Mouse (Mus musculus) heart, embryonic 10.5 days (tissue): ENCODE results near the gene Bola2. TPM values are rescaled to one million over a fixed set of nuclear protein-coding genes. Genes with fewer than 3 reads are reported as not detected.
"Not testable (repeated sequence)": the region's sequence is repeated elsewhere in the genome, so short reads cannot be mapped to it uniquely, and the experiment has no call there.

Source experiments
- DNase-seq: peaks from one replicate; pipeline ENCODE4 v3.0.0-alpha.2; 2017; ENCODE audit warnings: low spot score
- H3K27ac ChIP-seq: fragments of 300-500 bp; sonication (generic); 2 replicates; pipeline ENCODE4 v1.5.1; 2016; ENCODE audit warnings: mild to moderate bottlenecking
- H3K27me3 ChIP-seq: fragments of 300-500 bp; sonication (generic); 2 replicates; pipeline ENCODE4 v1.6.1; 2016; ENCODE audit warnings: mild to moderate bottlenecking; ENCODE audit not compliant: poor library complexity, insufficient read depth, severe bottlenecking
- H3K36me3 ChIP-seq: fragments of 300-500 bp; sonication (generic); 2 replicates; pipeline ENCODE4 v1.6.1; 2016; ENCODE audit warnings: mild to moderate bottlenecking, moderate library complexity
- H3K4me1 ChIP-seq: fragments of 300-500 bp; sonication (generic); 2 replicates; pipeline ENCODE4 v1.6.1; 2016; ENCODE audit warnings: mild to moderate bottlenecking
- H3K4me3 ChIP-seq: fragments of 300-500 bp; sonication (generic); 2 replicates; pipeline ENCODE4 v1.5.1; 2016; ENCODE audit warnings: mild to moderate bottlenecking, moderate library complexity
- H3K9me3 ChIP-seq: fragments of 300-500 bp; sonication (generic); 2 replicates; pipeline ENCODE4 v1.6.1; 2016; ENCODE audit warnings: mild to moderate bottlenecking, moderate library complexity
- WGBS: fragments of 180-500 bp; shearing (Covaris S2); methylation state at CpG from one replicate; pipeline ENCODE4 v1.1.7; 2016; 5-methylcytosine and 5-hydroxymethylcytosine counted together
- polyA plus RNA-seq: library from polyadenylated mRNA; unstranded; fragments of >200 nt; fragmentation: Nextera tagmentation; extraction: Ambion mirVana; gene quantifications from 2 replicates; pipeline ENCODE4 v1.2.1, GENCODE M21; 2016

Gene Bola2
- polyA plus RNA-seq, 1 experiment from 2014 or later, result 159 TPM

- H3K4me3 ChIP-seq, result no peak overlapping the region
- H3K9me3 ChIP-seq, result no peaks in the 10 kb centered on the region
- H3K4me1 ChIP-seq, result no peaks in the 10 kb centered on the region
- no peak for DNase-seq
- H3K27me3 ChIP-seq, result no peaks in the 10 kb centered on the region
- no peak overlapping the region for H3K27ac ChIP-seq
- 85% methylated on average over 3 of the region's 3 CpGs for WGBS
- peaks cover 51% of the 10 kb centered on the region for H3K36me3 ChIP-seq
These were observed 25.0 kb upstream of the Bola2 start for GRCm38 (mm10) chr7:126670152-126670551.

GRCm38 (mm10) chr7:126672111-126672510 lies 23.1 kb upstream of the Bola2 start:
- WGBS, result 92% methylated on average over 9 of the region's 9 CpGs
- Histone ChIP-seq H3K4me3 (no peak overlapping the region), H3K27me3 (no peaks in the 10 kb centered on the region), H3K4me1 (peaks cover 3% of the 10 kb centered on the region; the same call in 1 of the 2 replicates), H3K36me3 (peaks cover 38% of the 10 kb centered on the region), H3K9me3 (no peaks in the 10 kb centered on the region), H3K27ac (no peak overlapping the region)
- no peak for DNase-seq

GRCm38 (mm10) chr7:126675104-126675503 lies 20.1 kb upstream of the Bola2 start:
- no peaks in the 10 kb centered on the region for H3K27me3 ChIP-seq
- 93% methylated on average over 8 of the region's 8 CpGs for WGBS
- H3K4me1 ChIP-seq, result peaks cover 3% of the 10 kb centered on the region; the same call in 1 of the 2 replicates
- peaks cover 38% of the 10 kb centered on the region for H3K36me3 ChIP-seq
- no peak overlapping the region for H3K27ac ChIP-seq
- no peak for DNase-seq
- no peak overlapping the region for H3K4me3 ChIP-seq
- H3K9me3 ChIP-seq, result no peaks in the 10 kb centered on the region

GRCm38 (mm10) chr7:126676207-126676606 lies 19.0 kb upstream of the Bola2 start, which contains the start of gene Sult1a1:
TSS of gene Sult1a1 (minus strand) at chr7:126676432.
- 63% methylated on average over 1 of the region's 1 CpGs for WGBS
- DNase-seq, result no peak
- H3K4me3 ChIP-seq, result no peak within 1 kb of the TSS
- no peak within 1 kb of the TSS for H3K27ac ChIP-seq
- H3K36me3 ChIP-seq, result peaks cover 33% of the 10 kb centered on the region
- peaks cover 3% of the 10 kb centered on the region; the same call in 1 of the 2 replicates for H3K4me1 ChIP-seq
- no peaks in the 10 kb centered on the region for H3K27me3 ChIP-seq
- no peaks in the 10 kb centered on the region for H3K9me3 ChIP-seq

DNA sequence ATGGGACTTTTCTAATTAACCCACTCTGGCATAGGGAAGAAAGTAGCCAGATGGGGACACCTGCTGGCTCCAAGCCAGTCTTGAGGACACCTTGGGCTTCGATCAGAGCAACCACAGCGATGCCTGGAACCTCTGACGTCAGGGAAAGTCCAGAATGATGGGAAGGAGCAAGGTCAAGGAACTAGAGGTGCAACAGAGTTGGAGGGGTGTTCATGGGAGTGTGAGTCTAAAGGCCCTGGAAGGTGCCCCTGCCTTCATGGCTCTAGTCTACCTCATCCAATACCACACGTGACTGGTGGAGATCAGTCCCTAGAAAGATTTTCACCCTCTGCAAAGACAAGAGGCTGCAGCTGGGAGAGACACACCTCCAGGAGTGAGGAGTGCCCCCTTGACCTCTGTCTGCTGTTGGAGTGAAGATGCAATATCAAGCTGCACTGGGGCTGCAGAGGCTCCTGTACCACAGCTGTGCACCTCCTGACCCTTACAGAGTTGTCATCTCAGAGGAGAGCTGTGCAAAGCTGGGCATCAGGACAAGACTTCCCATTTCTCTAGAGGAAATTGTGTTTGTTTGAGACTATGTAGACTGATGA lies 18.5 kb upstream of the Bola2 start:
- H3K9me3 ChIP-seq, result no peaks in the 10 kb centered on the region
- H3K4me3 ChIP-seq, result no peak overlapping the region
- WGBS, result 82% methylated on average over 4 of the region's 4 CpGs
- H3K4me1 ChIP-seq, result peaks cover 3% of the 10 kb centered on the region; the same call in 1 of the 2 replicates
- H3K36me3 ChIP-seq, result peaks cover 28% of the 10 kb centered on the region
- no peak for DNase-seq
- no peak overlapping the region for H3K27ac ChIP-seq
- no peaks in the 10 kb centered on the region for H3K27me3 ChIP-seq

DNA sequence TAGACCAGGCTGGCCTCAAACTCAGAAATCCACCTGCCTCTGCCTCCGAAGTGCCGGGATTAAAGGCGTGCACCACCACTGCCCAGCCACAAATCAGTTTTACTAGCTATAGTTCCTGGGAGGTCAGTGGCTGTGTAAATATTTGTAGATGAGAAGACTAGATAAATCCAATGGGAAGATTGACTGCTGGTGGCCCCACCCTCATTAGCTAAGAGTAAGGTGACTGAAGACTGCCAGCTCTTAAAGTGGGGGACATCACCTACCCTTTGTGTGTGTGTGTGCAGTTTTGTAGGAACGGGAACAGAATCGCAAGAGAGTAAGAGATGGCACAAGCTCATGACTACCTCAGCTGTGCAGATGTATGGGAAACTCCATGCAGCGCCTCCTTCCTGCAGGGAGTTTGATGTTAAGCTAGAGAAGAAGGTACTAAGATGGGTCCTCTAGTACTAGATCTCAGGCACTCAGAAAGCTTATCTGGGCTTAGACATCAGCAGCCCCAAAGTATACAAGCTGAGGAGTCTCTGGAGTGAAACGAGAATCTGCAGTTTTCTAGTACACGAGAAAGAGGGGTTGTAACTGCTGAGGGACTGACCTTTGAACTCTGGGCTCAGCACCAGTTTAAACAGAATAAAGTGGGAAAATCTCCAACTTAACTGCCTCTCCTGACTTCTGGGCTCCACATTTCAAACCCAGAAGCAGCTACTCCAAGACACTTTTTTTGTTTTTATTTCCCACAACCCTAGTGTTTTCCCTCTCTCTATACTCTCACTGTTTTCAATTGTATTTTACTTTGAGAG lies 16.5 kb upstream of the Bola2 start:
- Histone ChIP-seq H3K9me3 (no peaks in the 10 kb centered on the region), H3K4me1 (peaks cover 3% of the 10 kb centered on the region; the same call in 1 of the 2 replicates), H3K4me3 (no peak overlapping the region), H3K27ac (no peak overlapping the region), H3K27me3 (no peaks in the 10 kb centered on the region), H3K36me3 (peaks cover 10% of the 10 kb centered on the region; the same call in 1 of the 2 replicates)
- WGBS, result 77% methylated on average over 8 of the region's 8 CpGs
- no peak for DNase-seq

GRCm38 (mm10) chr7:126679683-126680082 lies 15.5 kb upstream of the Bola2 start:
- 89% methylated on average over 5 of the region's 5 CpGs for whole genome bisulfite sequencing
- Histone ChIP-seq H3K36me3 (peaks cover 6% of the 10 kb centered on the region; the same call in 1 of the 2 replicates), H3K9me3 (no peaks in the 10 kb centered on the region), H3K4me1 (peaks cover 3% of the 10 kb centered on the region; the same call in 1 of the 2 replicates), H3K4me3 (no peak overlapping the region), H3K27ac (no peak overlapping the region), H3K27me3 (no peaks in the 10 kb centered on the region)
- DNase-seq, result no peak

GRCm38 (mm10) chr7:126681221-126681620 lies 14.0 kb upstream of the Bola2 start:
- Histone ChIP-seq H3K9me3 (no peaks in the 10 kb centered on the region), H3K4me3 (no peak overlapping the region), H3K36me3 (0 out of 2 replicates have a peak, but pooled peaks cover 3% of the 10 kb centered on the region), H3K4me1 (peaks cover 1% of the 10 kb centered on the region; the same call in 1 of the 2 replicates), H3K27ac (no peak overlapping the region), H3K27me3 (no peaks in the 10 kb centered on the region)
- WGBS, result 93% methylated on average over 5 of the region's 5 CpGs
- no peak for DNase-seq

DNA sequence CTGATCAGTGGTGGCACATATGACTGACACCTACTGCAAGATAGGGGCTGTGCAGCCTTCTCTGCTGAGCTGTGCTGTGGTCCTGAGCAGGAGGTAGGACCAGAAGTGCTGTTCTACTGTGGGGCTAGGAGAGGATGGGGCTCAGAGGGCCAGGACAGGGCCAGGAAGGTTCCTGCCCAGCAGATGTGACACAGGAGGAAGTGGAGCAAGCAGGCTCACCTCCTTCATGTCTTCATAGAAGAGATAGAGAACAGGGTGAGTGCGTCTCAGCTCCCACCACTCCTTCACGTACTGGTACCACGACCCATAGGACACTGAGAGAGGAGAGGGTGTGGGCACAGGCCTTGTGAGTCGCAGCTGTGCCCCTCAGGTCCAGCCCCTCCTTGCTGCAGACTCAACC lies 7.0 kb upstream of the Bola2 start:
- not testable (repeated sequence) for H3K27me3 ChIP-seq, DNase-seq, H3K27ac ChIP-seq, H3K4me3 ChIP-seq, H3K9me3 ChIP-seq
- H3K4me1 ChIP-seq, result peaks cover 15% of the 10 kb centered on the region
- WGBS, result 71% methylated on average over 4 of the region's 4 CpGs
- H3K36me3 ChIP-seq, result peaks cover 27% of the 10 kb centered on the region

DNA sequence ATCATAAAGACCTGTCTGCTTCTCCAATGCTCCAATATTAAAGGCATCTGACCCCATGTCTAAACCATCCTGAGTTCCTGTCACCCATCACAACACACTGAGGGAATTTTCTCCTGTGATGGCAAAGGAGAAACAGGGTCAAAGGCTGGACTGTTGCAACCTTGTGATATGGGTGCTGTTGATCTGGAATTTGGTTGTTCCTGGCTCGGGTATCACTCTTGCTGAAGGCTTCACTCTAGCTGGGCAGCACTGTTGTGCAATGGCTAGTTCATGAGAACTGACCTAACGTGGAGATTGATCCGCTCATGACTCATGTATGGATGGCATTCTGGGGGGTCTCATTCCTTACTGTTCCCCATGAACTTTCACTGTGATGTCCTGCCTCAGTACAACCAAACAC lies 6.2 kb upstream of the Bola2 start:
- no peak for DNase-seq
- WGBS, result 77% methylated on average over 3 of the region's 3 CpGs
- Histone ChIP-seq H3K27me3 (no peaks in the 10 kb centered on the region), H3K9me3 (no peaks in the 10 kb centered on the region), H3K4me1 (peaks cover 15% of the 10 kb centered on the region), H3K27ac (no peak overlapping the region), H3K4me3 (no peak overlapping the region), H3K36me3 (peaks cover 27% of the 10 kb centered on the region)

GRCm38 (mm10) chr7:126690737-126691136 lies 4.5 kb upstream of the Bola2 start:
- H3K4me3 ChIP-seq, result no peak overlapping the region
- H3K9me3 ChIP-seq, result no peaks in the 10 kb centered on the region
- WGBS, result 90% methylated on average over 3 of the region's 3 CpGs
- DNase-seq, result no peak
- peaks cover 23% of the 10 kb centered on the region for H3K4me1 ChIP-seq
- H3K27me3 ChIP-seq, result no peaks in the 10 kb centered on the region
- H3K36me3 ChIP-seq, result peaks cover 27% of the 10 kb centered on the region
- no peak overlapping the region for H3K27ac ChIP-seq

GRCm38 (mm10) chr7:126691676-126692075 lies 3.5 kb upstream of the Bola2 start:
- no peak for DNase-seq
- Histone ChIP-seq H3K36me3 (peaks cover 27% of the 10 kb centered on the region), H3K27ac (no peak overlapping the region), H3K4me1 (peaks cover 25% of the 10 kb centered on the region), H3K9me3 (no peaks in the 10 kb centered on the region), H3K4me3 (no peak overlapping the region), H3K27me3 (no peaks in the 10 kb centered on the region)
- 73% methylated on average over 5 of the region's 5 CpGs for WGBS

DNA sequence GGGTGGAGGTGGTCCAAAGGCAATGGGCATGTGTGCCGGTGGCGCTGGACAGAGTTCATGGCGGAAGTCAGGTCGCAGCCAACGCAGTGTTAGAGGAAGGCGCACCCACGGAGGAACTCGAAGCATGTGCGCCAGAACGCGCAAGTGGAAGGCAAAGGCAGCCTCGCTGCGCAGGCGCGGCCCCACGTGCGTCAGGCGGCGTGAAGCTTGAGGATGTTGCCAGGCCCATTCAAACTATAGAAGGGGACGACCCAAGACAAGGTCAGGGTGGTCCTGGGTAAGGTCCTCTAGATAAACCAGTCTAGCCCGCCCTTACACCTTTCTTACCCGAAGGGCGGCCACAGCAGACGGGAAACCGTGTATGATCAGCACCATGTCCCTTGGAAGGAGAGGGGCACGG lies 2.8 kb upstream of the Bola2 start:
- H3K9me3 ChIP-seq, result no peaks in the 10 kb centered on the region
- no peak for DNase-seq
- 92% methylated on average over 26 of the region's 26 CpGs for WGBS
- peaks cover 25% of the 10 kb centered on the region for H3K4me1 ChIP-seq
- no peaks in the 10 kb centered on the region for H3K27me3 ChIP-seq
- H3K27ac ChIP-seq, result no peak overlapping the region
- peaks cover 30% of the 10 kb centered on the region for H3K36me3 ChIP-seq
- H3K4me3 ChIP-seq, result no peak overlapping the region
